Mouse (Mus musculus): ENCODE measurements around the gene Ccdc171. TPM values are rescaled to one million over a fixed set of nuclear protein-coding genes. Genes with fewer than 3 reads are reported as not detected.

The Ccdc171 gene
- total RNA-seq, 2 experiments from 2014 or later: 3.3 to 3.8 TPM

- DNase-seq (ENCODE audit: low spot score in 2 of 2): no peak
- intact Hi-C loops (cut with DNase I): no loop called here
Measured at GRCm38 (mm10) chr4:83739891-83740277, 214.5 kb downstream of the Ccdc171 start.

- no peak for DNase-seq (ENCODE audit: low spot score in 2 of 2)
- intact Hi-C loops (cut with DNase I): no loop called here
Measured at GRCm38 (mm10) chr4:83742806-83743460, 217.6 kb downstream of the Ccdc171 start.

GRCm38 (mm10) chr4:83775136-83775535 is 249.8 kb downstream of the Ccdc171 start:
- no peak for DNase-seq (ENCODE audit: low spot score in 2 of 2)
- intact Hi-C loops (cut with DNase I): no loop called here

GRCm38 (mm10) chr4:83780044-83780443 is 254.7 kb downstream of the Ccdc171 start:
- DNase-seq (ENCODE audit: low spot score in 2 of 2): no peak
- intact Hi-C loops (cut with DNase I): no loop called here

- intact Hi-C loops (cut with DNase I): no loop called here
- DNase-seq (ENCODE audit: low spot score in 2 of 2): no peak
Measured at GRCm38 (mm10) chr4:83785115-83785514, 259.8 kb downstream of the Ccdc171 start.

- intact Hi-C loops (cut with DNase I): loop anchor here (5.0 to 10.0 kb wide), 4 partner anchors 273 to 1300 kb away; no protein-coding TSS in a partner anchor
- no peak for DNase-seq (ENCODE audit: low spot score in 2 of 2)
Measured at GRCm38 (mm10) chr4:83791811-83792210, 266.5 kb downstream of the Ccdc171 start.

GRCm38 (mm10) chr4:83794315-83794922 is 269.1 kb downstream of the Ccdc171 start:
- DNase-seq (ENCODE audit: low spot score in 2 of 2): peak; percentile 62 to 81
- intact Hi-C loops (cut with DNase I): loop anchor here (5.0 to 10.0 kb wide), 4 partner anchors 270 to 1298 kb away; no protein-coding TSS in a partner anchor

- DNase-seq (ENCODE audit: low spot score in 2 of 2): no peak
- intact Hi-C loops (cut with DNase I): loop anchor here (5.0 to 10.0 kb wide), 4 partner anchors 270 to 1297 kb away; no protein-coding TSS in a partner anchor
Measured at GRCm38 (mm10) chr4:83794930-83795459, 269.6 kb downstream of the Ccdc171 start.

GRCm38 (mm10) chr4:83797976-83798375 is 272.6 kb downstream of the Ccdc171 start:
- intact Hi-C loops (cut with DNase I): loop anchor here (10.0 kb wide), 2 partner anchors 267 to 1057 kb away; no protein-coding TSS in a partner anchor
- no peak for DNase-seq (ENCODE audit: low spot score in 2 of 2)

- no peak for DNase-seq (ENCODE audit: low spot score in 2 of 2)
- intact Hi-C loops (cut with DNase I): loop anchor here (10.0 kb wide), 2 partner anchors 266 to 1056 kb away; no protein-coding TSS in a partner anchor
Measured at GRCm38 (mm10) chr4:83798674-83799430, 273.5 kb downstream of the Ccdc171 start.

GRCm38 (mm10) chr4:83800402-83800801 is 275.1 kb downstream of the Ccdc171 start:
- DNase-seq (ENCODE audit: low spot score in 2 of 2): no peak
- intact Hi-C loops (cut with DNase I): no loop called here

GRCm38 (mm10) chr4:83816925-83817324 is 291.6 kb downstream of the Ccdc171 start:
- DNase-seq (ENCODE audit: low spot score in 2 of 2): no peak
- intact Hi-C loops (cut with DNase I): no loop called here

GRCm38 (mm10) chr4:83829718-83830459 is 304.5 kb downstream of the Ccdc171 start:
- DNase-seq (ENCODE audit: low spot score in 2 of 2): no peak
- intact Hi-C loops (cut with DNase I): no loop called here

GRCm38 (mm10) chr4:83830891-83831880 is 305.8 kb downstream of the Ccdc171 start:
- intact Hi-C loops (cut with DNase I): no loop called here
- no peak for DNase-seq (ENCODE audit: low spot score in 2 of 2)

GRCm38 (mm10) chr4:83839077-83839476 is 313.7 kb downstream of the Ccdc171 start:
- intact Hi-C loops (cut with DNase I): no loop called here

GRCm38 (mm10) chr4:83846304-83846703 is 321.0 kb downstream of the Ccdc171 start:
- DNase-seq (ENCODE audit: low spot score in 2 of 2): no peak
- intact Hi-C loops (cut with DNase I): no loop called here

More at GRCm38 (mm10) chr4:83839077-83839476, 313.7 kb downstream of the Ccdc171 start:
- DNase-seq (ENCODE audit: low spot score in 2 of 2): no peak

- no peak for DNase-seq (ENCODE audit: low spot score in 2 of 2)
- intact Hi-C loops (cut with DNase I): no loop called here
Measured at GRCm38 (mm10) chr4:83853885-83854284, 328.5 kb downstream of the Ccdc171 start.

- no peak for DNase-seq (ENCODE audit: low spot score in 2 of 2)
- intact Hi-C loops (cut with DNase I): no loop called here
Measured at GRCm38 (mm10) chr4:83861706-83862105, 336.4 kb downstream of the Ccdc171 start.

Data from left cerebral cortex, postnatal 25 days (tissue).